Mouse (Mus musculus) hindbrain, postnatal 0 days (tissue): Measurements from ENCODE around the gene Sh3tc1. TPM values are rescaled to one million over a fixed set of nuclear protein-coding genes. Genes with fewer than 3 reads are reported as not detected.

Experiments used
- ATAC-seq: fragments of 200-750 bp; cut with Nextera tagmentation; 2 replicates; pipeline ENCODE4 v1.8.0; 2017; ENCODE audit warnings: mild to moderate bottlenecking, moderate TSS enrichment, moderate library complexity
- DNase-seq: peaks from one replicate; pipeline ENCODE4 v3.0.0-alpha.2; 2015; ENCODE audit warnings: low spot score
- H3K27ac ChIP-seq: fragments of 300-500 bp; sonication (generic); 2 replicates; pipeline ENCODE4 v1.5.1; 2014; ENCODE audit warnings: mild to moderate bottlenecking
- H3K27me3 ChIP-seq: fragments of 300-500 bp; sonication (generic); 2 replicates; pipeline ENCODE4 v1.6.1; 2014; ENCODE audit warnings: low read length, mixed read lengths; ENCODE audit not compliant: insufficient read depth
- H3K36me3 ChIP-seq: fragments of 300-500 bp; sonication (generic); 2 replicates; pipeline ENCODE4 v1.6.1; 2014; ENCODE audit warnings: low read length, mixed read lengths; ENCODE audit not compliant: insufficient read depth
- H3K4me1 ChIP-seq: fragments of 300-500 bp; sonication (generic); 2 replicates; pipeline ENCODE4 v1.6.1; 2014; ENCODE audit warnings: antibody characterized with exemption, low read length, mixed read lengths; ENCODE audit not compliant: insufficient read depth
- H3K4me2 ChIP-seq: fragments of 300-500 bp; sonication (generic); 2 replicates; pipeline ENCODE4 v1.6.1; 2014; ENCODE audit warnings: low read depth, mild to moderate bottlenecking, low read length, moderate library complexity, mixed read lengths
- H3K4me3 ChIP-seq: fragments of 300-500 bp; sonication (generic); 2 replicates; pipeline ENCODE4 v1.5.1; 2014; ENCODE audit warnings: low read length
- H3K9ac ChIP-seq: fragments of 300-500 bp; sonication (generic); replicated peaks from 2 replicates; pipeline ENCODE4 v1.6.1; 2014; ENCODE audit warnings: mild to moderate bottlenecking, low read length, moderate library complexity, mixed read lengths
- H3K9me3 ChIP-seq: fragments of 300-500 bp; sonication (generic); 2 replicates; pipeline ENCODE4 v1.6.1; 2016; ENCODE audit warnings: low read length, mixed read lengths
- CTCF ChIP-seq: IDR thresholded peaks from 2 replicates; pipeline ENCODE4 v1.5.1; 2016; ENCODE audit warnings: antibody characterized with exemption, control low read depth, low read depth
- WGBS: fragments of 180-500 bp; shearing (Covaris S2); extraction: QIAGEN DNeasy Blood & Tissue Kit; methylation state at CpG from one replicate; pipeline ENCODE4 v1.1.7; 2014; 5-methylcytosine and 5-hydroxymethylcytosine counted together
- polyA plus RNA-seq: library from polyadenylated mRNA; unstranded; fragments of >200 nt; fragmentation: Nextera tagmentation; extraction: Ambion mirVana; gene quantifications from 2 replicates; pipeline ENCODE4 v1.2.1, GENCODE M21; 2015
- total RNA-seq: library from RNA; depleted of rRNA; stranded (reverse); fragments of >200 nt; gene quantifications from 2 replicates; pipeline ENCODE4 v1.2.3, GENCODE M21; 2014

Gene Sh3tc1
- total and polyA plus RNA-seq, 2 experiments from 2014 or later: 2.0 to 4.1 TPM

DNA sequence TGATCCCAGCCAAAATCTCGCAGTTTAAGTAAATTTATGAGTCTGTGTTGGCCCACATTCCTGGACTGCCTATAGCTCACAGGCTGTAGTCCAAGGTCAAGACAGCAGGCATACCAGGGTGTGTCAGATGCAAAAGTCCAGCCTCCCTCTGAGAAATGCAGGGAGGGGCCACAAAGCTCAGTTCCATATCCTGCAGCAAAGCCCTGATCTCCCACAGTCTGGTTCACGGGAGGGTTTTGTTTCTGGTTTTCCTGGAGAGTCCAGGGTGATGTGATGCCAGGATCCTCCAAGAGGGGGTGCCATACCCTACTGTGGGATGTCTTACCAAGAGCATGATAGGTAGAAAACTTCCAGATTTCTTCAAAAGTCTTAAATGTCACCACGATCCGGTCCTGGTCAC is 21.8 kb downstream of the Sh3tc1 start:
- H3K4me1 ChIP-seq: no peaks in the 10 kb centered on the region
- WGBS: 60% methylated on average over 4 of the region's 4 CpGs

DNA sequence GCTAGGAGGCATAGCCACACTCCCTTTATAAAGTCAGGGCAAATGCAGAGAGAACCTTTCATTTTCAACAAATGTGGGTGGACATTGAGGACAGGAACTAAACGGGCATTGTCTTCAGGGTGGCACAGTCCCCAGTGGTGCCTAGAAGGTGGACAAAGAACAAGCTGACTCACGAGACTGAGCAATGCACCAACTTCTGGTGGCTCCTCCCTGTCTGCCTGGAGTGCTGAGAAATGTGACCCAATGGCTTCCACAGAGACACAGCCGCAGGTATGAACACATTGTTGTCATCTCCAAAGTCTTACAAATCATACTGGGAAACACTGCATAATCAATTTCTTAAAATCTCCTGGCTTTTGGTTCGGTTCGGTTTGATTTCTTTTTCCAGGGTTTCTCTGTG is 22.3 kb downstream of the Sh3tc1 start:
- TF ChIP-seq CTCF: no peak
- Histone ChIP-seq H3K9me3 (no peaks in the 10 kb centered on the region), H3K27ac (no peak overlapping the region), H3K27me3 (no peaks in the 10 kb centered on the region), H3K36me3 (no peaks in the 10 kb centered on the region), H3K4me2 (no peak overlapping the region), H3K9ac (no peak overlapping the region), H3K4me1 (no peaks in the 10 kb centered on the region), H3K4me3 (no peak overlapping the region)
- no peak for DNase-seq
- no peak for ATAC-seq
- WGBS: 81% methylated on average over 5 of the region's 5 CpGs

More for the DNA sequence above, 21.8 kb downstream of the Sh3tc1 start:
- Histone ChIP-seq H3K4me2 (no peak overlapping the region), H3K4me3 (no peak overlapping the region), H3K36me3 (no peaks in the 10 kb centered on the region), H3K9me3 (no peaks in the 10 kb centered on the region), H3K27ac (no peak overlapping the region), H3K9ac (no peak overlapping the region), H3K27me3 (no peaks in the 10 kb centered on the region)
- ATAC-seq (no peak), DNase-seq (peak; percentile 42)
- TF ChIP-seq CTCF: peak; percentile 62

DNA sequence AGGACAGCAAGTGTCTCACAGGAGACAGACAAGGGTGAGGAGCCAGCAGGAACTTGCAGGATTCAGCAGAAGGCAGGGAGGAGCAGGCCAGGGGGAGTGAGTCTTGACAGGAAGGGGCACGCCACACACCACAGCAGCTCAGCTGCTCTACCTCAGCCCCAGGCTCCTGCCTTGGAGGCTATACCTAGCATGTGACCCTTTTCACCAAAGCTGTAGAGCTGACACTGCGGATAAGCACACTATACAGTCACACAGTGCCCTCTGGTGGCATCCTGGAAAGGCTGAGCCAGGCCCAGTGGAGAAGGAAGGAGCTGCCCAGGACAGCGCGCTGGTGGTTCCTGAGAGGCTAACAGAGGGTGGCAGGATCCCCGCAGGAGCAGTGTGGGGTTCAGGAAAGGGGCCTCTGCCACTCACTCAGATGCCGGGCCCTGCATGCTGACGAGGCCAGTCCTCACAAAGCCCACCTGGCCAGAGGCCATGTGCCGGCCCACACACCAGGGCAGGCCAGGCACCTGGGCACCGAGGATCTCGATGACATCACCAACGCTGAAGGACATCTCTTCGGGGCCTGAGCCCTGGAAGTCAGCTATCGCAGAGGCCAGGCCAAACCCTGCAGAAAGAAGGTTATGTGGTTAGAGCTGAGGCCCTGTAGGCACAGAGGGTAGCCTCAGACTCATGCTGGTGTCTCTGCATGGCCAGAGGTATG is 26.0 kb downstream of the Sh3tc1 start:
- DNase-seq: peak; percentile 91
- no peaks in the 10 kb centered on the region for H3K27me3 ChIP-seq
- no peaks in the 10 kb centered on the region for H3K36me3 ChIP-seq
- no peaks in the 10 kb centered on the region for H3K9me3 ChIP-seq
- no peak overlapping the region for H3K27ac ChIP-seq
- H3K9ac ChIP-seq: no peak overlapping the region
- no peak overlapping the region for H3K4me2 ChIP-seq
- no peaks in the 10 kb centered on the region for H3K4me1 ChIP-seq
- H3K4me3 ChIP-seq: no peak overlapping the region
- ATAC-seq: peak; percentile 95
- 47% methylated on average over 13 of the region's 13 CpGs for WGBS
- TF ChIP-seq CTCF: peak; percentile 99

DNA sequence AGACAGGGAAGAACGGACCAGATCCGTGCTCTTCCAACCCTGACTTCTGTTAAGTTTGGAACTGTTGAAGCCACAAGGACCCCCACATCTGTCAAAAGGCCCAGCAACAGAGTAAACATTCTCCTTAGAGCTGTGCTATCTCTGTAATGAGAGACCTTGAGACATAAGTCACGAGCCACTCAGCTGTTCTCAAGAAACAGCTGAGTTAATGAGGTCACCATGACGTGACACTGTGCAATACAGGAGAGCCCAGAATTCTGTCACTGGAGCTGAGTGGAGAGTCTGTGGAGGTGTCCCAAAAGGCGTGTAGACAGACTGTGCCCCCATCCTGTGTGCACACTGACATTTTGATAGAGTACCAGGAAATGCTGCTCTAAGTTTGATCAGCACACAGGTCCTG is 27.3 kb downstream of the Sh3tc1 start:
- H3K4me2 ChIP-seq: no peak overlapping the region
- no peaks in the 10 kb centered on the region for H3K27me3 ChIP-seq
- DNase-seq (no peak), ATAC-seq (no peak)
- H3K9ac ChIP-seq: no peak overlapping the region
- no peaks in the 10 kb centered on the region for H3K9me3 ChIP-seq
- WGBS: 77% methylated on average over 5 of the region's 5 CpGs
- no peak for TF ChIP-seq CTCF
- H3K4me3 ChIP-seq: no peak overlapping the region
- H3K27ac ChIP-seq: no peak overlapping the region
- H3K4me1 ChIP-seq: no peaks in the 10 kb centered on the region
- H3K36me3 ChIP-seq: no peaks in the 10 kb centered on the region

DNA sequence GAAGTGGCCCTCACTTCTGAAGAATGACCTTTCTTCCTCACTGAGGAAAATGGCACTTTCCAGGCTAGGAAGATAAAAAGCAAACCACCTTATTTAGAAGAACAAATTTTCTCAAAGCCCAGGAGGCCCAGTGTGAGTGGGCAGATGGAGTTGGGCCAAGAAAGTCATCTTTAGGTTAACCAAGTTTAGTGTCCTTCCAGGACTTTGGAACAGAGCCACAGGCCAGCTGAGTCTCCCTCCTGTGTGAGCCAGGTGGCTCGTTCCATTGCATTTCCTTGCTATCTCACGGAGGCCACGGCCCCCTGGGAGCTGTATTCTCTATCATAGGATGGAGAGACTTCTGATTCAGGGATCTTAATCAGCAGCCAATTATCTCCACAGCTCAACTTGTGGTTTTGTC is 28.9 kb downstream of the Sh3tc1 start:
- TF ChIP-seq CTCF: no peak
- WGBS: 59% methylated on average over 3 of the region's 3 CpGs
- ATAC-seq (no peak), DNase-seq (peak; percentile 33)
- Histone ChIP-seq H3K27me3 (no peaks in the 10 kb centered on the region), H3K4me2 (no peak overlapping the region), H3K4me1 (no peaks in the 10 kb centered on the region), H3K27ac (no peak overlapping the region), H3K4me3 (no peak overlapping the region), H3K36me3 (no peaks in the 10 kb centered on the region), H3K9ac (no peak overlapping the region), H3K9me3 (no peaks in the 10 kb centered on the region)

DNA sequence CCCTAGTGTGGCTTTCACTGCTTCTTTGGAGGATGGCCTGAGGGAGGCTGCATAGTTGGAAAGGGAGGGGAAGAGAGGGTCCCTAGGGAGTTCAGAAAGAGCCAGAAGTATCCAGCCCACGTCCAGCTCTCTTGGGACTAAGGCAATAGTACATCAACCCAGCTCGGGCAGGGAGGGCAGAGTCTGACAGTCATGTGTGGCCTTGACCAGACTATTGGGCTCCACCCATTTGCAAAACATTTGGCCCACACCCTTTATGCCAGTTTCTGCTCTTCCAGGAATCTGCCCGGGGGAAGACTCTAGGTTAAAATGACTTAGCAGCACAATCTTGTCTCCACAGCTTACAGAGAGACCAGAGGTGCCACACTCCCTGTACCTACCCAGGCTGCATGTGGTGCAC is 29.3 kb downstream of the Sh3tc1 start:
- H3K27ac ChIP-seq: no peak overlapping the region
- H3K4me3 ChIP-seq: no peak overlapping the region
- H3K4me1 ChIP-seq: no peaks in the 10 kb centered on the region
- H3K36me3 ChIP-seq: no peaks in the 10 kb centered on the region
- no peak overlapping the region for H3K4me2 ChIP-seq
- H3K9ac ChIP-seq: no peak overlapping the region
- ATAC-seq: no peak
- DNase-seq: no peak
- H3K9me3 ChIP-seq: no peaks in the 10 kb centered on the region
- 55% methylated on average over 3 of the region's 3 CpGs for WGBS
- no peaks in the 10 kb centered on the region for H3K27me3 ChIP-seq
- TF ChIP-seq CTCF: no peak

DNA sequence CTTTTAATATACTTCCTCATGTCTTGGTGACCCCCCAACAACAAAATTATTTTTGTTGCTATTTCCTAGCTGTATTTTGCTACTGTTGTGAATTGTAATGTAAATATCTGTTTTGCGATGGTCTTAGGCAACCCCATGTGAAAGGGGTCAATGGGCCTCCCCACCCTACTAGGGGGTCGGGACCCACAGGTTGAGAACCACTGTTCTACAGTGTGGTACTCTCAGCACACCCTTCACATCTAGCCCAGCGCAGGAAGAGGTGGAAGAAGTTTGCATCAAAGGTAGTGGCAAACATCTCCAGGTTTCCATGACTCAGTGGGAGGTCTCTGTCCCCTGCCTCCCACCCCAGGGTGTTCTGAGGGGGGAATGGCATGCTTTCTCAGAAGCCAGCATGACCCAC is 34.4 kb downstream of the Sh3tc1 start:
- DNase-seq (no peak), ATAC-seq (no peak)
- no peaks in the 10 kb centered on the region for H3K9me3 ChIP-seq
- no peaks in the 10 kb centered on the region for H3K4me1 ChIP-seq
- TF ChIP-seq CTCF: no peak
- H3K36me3 ChIP-seq: no peaks in the 10 kb centered on the region
- no peak overlapping the region for H3K9ac ChIP-seq
- no peak overlapping the region for H3K27ac ChIP-seq
- no peak overlapping the region for H3K4me2 ChIP-seq
- no peak overlapping the region for H3K4me3 ChIP-seq
- 93% methylated on average over 3 of the region's 3 CpGs for whole genome bisulfite sequencing
- no peaks in the 10 kb centered on the region for H3K27me3 ChIP-seq
